Mouse (Mus musculus) retina, postnatal 1 day (tissue): Measurements from ENCODE around the gene Wasf3.
"Not testable (repeated sequence)": the region's sequence is repeated elsewhere in the genome, so short reads cannot be mapped to it uniquely, and the experiment has no call there.

Experiments used
- DNase-seq: peaks from one replicate; pipeline ENCODE4 v3.0.0-alpha.2; 2012

Gene Wasf3

DNA sequence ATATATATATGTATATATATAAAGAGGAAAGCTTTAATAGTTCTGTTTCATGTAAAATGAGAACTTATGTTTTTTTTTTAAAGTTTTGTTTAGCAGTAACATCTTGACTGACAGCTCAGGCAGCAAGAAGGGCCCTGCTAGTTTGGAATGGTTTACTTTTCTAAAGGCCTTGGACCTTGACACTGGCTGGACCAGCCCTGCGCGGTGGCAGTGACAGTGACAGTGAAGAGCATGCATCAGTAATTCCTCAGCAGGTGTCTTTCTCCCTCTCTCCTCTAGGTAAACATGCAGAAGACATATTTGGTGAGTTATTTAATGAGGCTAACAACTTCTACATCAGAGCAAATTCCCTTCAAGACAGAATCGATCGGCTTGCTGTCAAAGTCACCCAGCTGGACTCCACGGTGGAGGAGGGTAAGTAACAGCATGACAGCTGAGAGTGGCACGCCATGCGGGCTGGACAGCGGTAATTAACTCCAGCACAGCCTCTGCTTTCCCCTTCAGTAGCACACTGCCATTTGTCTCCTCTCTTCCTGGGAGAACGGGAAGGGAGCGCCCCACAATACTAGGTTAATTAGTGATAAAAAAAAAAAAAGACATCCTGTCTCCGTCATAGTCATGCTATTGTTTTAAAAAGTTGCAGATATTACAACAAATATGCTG, 66.9 kb downstream of the Wasf3 start:
- DNase-seq: peak; percentile 42

GRCm38 (mm10) chr5:146453556-146453955, 68.8 kb downstream of the Wasf3 start:
- DNase-seq: no peak

DNA sequence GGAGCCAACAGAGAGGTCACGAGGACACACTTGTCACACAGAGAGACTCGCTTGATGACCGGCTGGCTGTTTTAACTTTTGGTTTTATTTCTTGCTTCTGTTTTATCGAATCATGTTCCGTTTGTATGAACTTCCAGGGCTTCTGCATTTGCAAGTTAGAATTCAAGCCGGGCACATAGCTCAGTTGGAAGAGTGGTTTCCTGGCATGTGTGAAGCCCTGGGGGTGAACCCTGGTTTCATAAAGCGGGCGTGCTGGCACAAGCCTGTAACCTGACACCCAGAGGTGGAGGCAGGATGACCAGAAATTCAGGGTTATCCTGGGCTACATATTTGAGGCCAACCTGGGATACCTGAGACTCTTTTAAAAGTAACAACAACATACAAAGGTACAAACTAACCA, 76.8 kb downstream of the Wasf3 start:
- DNase-seq: no peak

GRCm38 (mm10) chr5:146466663-146467062, 81.9 kb downstream of the Wasf3 start:
- DNase-seq: no peak

DNA sequence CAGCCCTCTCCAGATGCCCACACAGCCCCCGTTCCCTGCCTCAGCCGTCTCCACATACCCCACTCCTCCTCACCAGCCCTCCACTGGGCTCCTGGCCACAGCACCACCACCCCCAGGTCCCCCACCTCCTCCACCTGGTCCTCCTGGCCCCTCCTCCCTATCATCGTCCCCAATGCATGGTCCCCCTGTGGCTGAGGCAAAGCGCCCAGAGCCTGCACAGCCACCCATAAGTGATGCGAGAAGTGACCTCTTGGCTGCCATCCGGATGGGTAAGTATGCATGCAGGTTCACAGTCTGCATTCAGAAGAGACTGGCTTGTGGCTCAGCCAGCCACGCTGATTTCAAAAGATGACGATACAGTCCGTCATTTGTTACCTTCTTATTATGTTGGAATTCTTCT, 83.5 kb downstream of the Wasf3 start:
- DNase-seq: no peak

DNA sequence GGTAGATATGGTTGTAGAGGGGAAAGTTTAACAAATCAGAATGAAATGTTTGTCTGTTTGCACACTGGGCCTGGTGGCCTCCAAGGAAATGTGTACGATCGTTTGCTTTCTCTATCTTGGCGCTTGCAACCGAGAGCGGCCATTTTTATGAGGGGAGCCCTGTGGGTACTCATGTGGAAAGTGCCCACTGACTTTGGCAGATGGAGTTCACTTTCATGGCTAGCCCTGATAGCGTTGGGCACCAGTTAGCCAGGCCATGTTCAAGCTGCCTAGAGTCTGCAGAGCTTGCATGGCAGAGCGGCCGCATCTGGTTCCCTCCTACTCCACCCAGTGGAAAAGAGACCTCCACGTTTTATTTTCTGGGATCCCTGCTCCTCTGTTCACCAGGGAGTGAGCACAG, 86.0 kb downstream of the Wasf3 start:
- no peak for DNase-seq

GRCm38 (mm10) chr5:146471311-146471710, 86.5 kb downstream of the Wasf3 start:
- no peak for DNase-seq

DNA sequence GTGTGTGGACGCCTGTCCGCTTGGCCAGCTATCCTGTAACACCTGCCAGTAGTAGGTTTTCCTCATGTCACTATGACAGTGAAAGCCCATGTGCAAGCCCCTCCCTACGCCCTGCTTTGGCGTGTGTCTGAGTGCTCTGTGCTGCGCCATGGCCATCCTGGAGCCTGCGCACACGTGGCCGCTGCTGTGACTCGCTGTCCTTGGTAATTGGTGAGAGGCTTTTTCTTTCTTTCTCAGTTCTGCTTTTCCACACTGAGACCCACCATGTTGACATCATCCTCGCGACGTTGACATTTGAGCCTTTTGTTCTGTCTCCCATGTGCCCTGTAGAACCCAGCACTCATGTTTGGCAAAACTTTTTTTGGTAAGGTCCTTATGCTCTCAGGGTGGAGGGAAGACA, 87.0 kb downstream of the Wasf3 start:
- no peak for DNase-seq

GRCm38 (mm10) chr5:146479564-146479963, 94.8 kb downstream of the Wasf3 start:
- peak; percentile 28 for DNase-seq

DNA sequence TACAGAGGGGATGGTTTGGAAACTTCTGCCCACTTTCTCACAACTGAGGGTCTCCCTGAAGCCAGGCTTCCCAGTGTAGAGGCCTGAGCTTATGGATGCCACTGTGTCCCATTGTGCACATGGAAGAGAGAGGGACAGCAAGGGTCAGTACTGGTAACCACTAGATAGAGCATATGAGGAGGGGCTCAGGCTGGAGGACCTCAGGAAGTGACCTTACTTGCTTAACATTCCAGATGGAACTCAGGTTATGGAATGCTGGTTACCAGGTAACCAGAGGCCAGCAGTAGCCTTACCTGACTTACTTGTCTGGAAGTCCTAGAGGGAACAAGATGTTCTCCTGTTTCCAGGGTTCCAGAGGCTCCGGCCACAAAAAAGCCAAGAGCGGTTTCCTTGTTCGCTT, 96.9 kb downstream of the Wasf3 start, which contains the start of gene Gm6408:
Gm6408 (plus strand) TSS at position 301 of the 400 bp plus-strand sequence.
- not testable (repeated sequence) for DNase-seq

- not testable (repeated sequence) for DNase-seq
Measured at GRCm38 (mm10) chr5:146488959-146489358, 104.2 kb downstream of the Wasf3 start.

DNA sequence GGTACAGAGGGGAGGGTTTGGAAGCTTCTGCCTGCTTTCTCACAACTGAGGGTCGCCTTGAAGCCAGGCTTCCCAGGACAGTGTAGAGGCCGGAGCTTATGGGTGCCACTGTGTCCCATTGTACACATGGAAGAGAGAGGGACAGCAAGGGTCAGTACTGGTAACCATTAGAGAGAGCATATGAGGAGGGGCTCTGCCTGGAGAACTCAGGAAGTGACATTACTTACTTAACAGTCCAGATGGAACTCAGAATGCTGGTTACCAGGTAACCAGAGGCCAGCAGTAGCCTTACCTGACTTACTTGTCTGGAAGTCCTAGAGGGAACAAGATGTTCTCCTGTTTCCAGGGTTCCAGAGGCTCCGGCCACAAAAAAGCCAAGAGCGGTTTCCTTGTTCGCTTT, 106.3 kb downstream of the Wasf3 start, which contains the start of gene Gm6370:
Gm6370 (plus strand) TSS at position 301 of the 400 bp plus-strand sequence.
- DNase-seq: not testable (repeated sequence)

DNA sequence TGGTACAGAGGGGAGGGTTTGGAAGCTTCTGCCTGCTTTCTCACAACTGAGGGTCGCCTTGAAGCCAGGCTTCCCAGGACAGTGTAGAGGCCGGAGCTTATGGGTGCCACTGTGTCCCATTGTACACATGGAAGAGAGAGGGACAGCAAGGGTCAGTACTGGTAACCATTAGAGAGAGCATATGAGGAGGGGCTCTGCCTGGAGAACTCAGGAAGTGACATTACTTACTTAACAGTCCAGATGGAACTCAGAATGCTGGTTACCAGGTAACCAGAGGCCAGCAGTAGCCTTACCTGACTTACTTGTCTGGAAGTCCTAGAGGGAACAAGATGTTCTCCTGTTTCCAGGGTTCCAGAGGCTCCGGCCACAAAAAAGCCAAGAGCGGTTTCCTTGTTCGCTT, 117.3 kb downstream of the Wasf3 start, which contains the start of gene 4930449I24Rik:
4930449I24Rik (plus strand) TSS at position 301 of the 400 bp plus-strand sequence.
- not testable (repeated sequence) for DNase-seq

DNA sequence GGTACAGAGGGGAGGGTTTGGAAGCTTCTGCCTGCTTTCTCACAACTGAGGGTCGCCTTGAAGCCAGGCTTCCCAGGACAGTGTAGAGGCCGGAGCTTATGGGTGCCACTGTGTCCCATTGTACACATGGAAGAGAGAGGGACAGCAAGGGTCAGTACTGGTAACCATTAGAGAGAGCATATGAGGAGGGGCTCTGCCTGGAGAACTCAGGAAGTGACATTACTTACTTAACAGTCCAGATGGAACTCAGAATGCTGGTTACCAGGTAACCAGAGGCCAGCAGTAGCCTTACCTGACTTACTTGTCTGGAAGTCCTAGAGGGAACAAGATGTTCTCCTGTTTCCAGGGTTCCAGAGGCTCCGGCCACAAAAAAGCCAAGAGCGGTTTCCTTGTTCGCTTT, 129.0 kb downstream of the Wasf3 start, which contains the start of gene Gm3402:
Gm3402 (plus strand) TSS at position 301 of the 400 bp plus-strand sequence.
- not testable (repeated sequence) for DNase-seq
